Mouse (Mus musculus) heart, postnatal 10 days (tissue): ENCODE measurements around the gene Adamtsl1. TPM values are rescaled to one million over a fixed set of nuclear protein-coding genes. Genes with fewer than 3 reads are reported as not detected.

Source experiments
- DNase-seq, 2 experiments: peaks; one replicate each; pipeline ENCODE4 v3.0.0; 2021
- intact Hi-C: fragments of 180-260 bp; cut with DNase I; formaldehyde crosslinking; loops from one replicate; pipeline ENCODE4 v1.15.1; 2025
- total RNA-seq, 2 experiments: library from RNA; stranded (reverse); gene quantifications; 2 replicates each; pipeline ENCODE4 v1.2.3; 2021

The Adamtsl1 gene
- total RNA-seq, 2 experiments from 2014 or later: 4.9 TPM

DNA sequence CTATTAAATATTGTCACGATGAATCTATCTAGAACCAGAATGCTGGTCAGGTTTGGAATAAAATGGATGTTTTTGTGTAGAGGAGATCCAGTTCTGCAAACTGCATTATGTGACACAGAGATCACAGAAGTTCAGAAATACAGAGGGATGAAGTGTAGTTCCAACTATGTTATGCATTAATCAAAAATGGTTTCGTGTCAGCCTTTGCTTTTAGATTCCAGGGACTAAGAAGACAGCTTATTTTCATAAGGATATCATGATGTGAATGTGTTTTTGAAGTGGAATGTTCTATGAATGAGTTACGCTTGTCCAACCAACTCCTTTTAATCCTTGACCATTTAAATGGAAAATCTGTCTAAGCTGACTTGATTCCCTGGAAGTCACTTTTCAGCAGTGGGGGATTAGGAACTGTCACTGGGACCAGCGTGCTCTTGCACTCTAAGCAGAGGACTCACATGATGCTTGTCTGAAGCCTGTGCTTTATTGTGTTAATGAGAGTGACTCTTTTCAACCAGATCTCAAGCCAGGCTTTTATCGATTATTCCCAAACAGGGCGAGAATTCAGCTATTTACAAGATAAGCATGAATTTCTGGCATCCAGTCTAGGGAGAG is 269.9 kb downstream of the Adamtsl1 start:
- intact Hi-C loops: no loop called here
- DNase-seq: no peak

DNA sequence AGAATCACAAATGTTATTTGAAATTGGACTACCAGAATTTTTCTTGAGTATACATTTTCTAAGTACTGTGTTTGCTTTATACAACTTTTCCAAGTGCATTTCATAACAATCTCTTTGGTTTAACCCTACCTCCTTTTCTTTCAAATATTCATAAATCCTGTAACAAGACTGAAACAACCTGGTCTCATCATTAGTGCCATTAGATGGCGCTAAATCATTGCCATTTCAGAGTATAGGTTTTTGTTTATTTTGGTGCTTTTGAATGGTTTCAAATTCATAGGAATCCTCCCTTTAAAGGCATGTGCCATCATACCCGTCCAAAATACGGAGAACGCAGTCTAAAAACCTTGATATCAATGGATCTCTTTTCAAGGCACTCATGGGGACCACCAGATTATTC is 270.5 kb downstream of the Adamtsl1 start:
- intact Hi-C loops: no loop called here

GRCm38 (mm10) chr4:85790226-85790625 is 276.3 kb downstream of the Adamtsl1 start:
- peak in 1 of 2 experiments; percentile 15 for DNase-seq
- intact Hi-C loops: no loop called here

More for the DNA sequence above, 270.5 kb downstream of the Adamtsl1 start:
- no peak for DNase-seq

DNA sequence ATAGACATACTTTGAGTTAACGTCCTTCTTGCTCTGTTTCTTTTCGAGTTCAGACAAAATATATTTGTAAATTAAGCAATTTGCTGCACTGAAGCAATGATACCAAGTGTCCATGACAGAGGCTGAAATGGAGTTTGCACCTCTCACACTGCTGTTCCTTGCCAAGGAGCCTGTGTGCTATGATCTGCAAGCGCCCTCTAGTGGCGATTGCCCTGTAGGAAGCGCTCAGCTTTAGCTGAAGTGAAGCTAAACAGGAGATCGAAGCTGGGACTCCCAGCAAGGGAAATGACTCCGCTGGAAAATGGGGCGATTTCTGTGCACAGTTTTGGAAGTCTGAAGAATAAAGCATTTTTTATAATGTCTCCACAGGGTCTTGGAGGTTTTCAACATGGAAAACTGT is 287.8 kb downstream of the Adamtsl1 start:
- intact Hi-C loops: loop anchor here (1.0 to 2.0 kb wide), 2 partner anchors 400 to 639 kb away; no protein-coding TSS in a partner anchor
- peak; percentile 76 to 83 for DNase-seq

DNA sequence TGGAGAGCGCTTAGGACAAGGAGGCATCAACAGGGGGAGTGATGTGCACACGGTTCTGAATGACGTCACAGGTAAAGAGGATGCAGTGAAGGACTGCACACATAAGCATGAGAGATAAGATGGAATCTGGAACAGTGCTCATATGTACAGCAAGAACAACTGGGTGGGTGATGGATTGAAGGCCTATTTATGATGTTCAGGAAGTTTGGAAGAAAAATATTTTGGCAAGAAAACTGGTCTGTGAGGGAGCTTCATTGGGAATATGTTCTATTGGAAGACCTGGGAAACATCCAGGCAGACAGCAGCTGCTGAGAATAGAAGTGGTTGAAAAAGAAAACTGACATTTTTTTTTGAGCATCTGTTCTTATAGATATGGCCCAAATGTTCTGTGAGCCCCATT is 300.4 kb downstream of the Adamtsl1 start:
- intact Hi-C loops: no loop called here
- no peak for DNase-seq

GRCm38 (mm10) chr4:85818504-85818903 is 304.5 kb downstream of the Adamtsl1 start:
- intact Hi-C loops: loop anchor here (5.0 kb wide), 1 partner anchor 416 kb away; no protein-coding TSS in a partner anchor

DNA sequence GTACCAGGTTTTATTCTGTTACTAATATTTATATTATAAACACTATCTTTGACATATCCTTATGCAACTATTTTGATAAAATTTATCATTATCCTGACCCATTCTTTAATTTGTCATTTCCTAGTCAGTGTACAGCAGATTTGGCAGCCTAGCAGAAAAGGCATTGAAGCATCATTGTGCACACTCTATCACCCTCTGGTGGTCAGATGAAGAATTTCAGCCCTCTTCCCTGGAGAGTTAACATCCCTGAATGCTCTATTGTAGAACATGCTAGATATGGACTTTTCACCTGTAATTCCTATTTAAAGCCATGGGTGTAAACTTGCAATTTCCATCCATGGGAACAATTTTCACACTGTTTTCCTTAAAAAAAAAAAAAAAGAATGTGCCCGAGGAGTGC is 305.2 kb downstream of the Adamtsl1 start:
- peak; percentile 50 to 67 for DNase-seq
- intact Hi-C loops: loop anchor here (5.0 kb wide), 1 partner anchor 417 kb away; no protein-coding TSS in a partner anchor

More at GRCm38 (mm10) chr4:85818504-85818903, 304.5 kb downstream of the Adamtsl1 start:
- DNase-seq: no peak

DNA sequence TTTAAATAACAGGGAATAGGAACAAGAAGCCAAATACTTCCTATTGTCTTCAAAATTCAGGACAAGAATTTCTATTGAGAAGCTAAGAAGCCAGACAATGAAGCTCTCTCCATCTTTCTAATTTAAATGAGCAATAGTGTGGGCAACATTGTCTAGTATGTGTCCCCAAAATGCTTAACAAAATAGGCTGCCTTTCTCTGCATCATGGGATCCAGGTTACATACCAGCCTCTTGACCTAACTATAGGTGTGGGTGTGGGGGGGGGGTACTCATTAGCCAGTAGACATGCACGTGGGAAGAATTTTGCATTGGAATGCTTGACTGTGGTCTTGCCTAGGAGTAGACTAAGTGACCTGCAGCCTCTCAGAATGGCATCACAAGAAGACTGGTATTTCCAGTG is 305.9 kb downstream of the Adamtsl1 start:
- intact Hi-C loops: loop anchor here (5.0 kb wide), 1 partner anchor 418 kb away; no protein-coding TSS in a partner anchor
- no peak for DNase-seq

DNA sequence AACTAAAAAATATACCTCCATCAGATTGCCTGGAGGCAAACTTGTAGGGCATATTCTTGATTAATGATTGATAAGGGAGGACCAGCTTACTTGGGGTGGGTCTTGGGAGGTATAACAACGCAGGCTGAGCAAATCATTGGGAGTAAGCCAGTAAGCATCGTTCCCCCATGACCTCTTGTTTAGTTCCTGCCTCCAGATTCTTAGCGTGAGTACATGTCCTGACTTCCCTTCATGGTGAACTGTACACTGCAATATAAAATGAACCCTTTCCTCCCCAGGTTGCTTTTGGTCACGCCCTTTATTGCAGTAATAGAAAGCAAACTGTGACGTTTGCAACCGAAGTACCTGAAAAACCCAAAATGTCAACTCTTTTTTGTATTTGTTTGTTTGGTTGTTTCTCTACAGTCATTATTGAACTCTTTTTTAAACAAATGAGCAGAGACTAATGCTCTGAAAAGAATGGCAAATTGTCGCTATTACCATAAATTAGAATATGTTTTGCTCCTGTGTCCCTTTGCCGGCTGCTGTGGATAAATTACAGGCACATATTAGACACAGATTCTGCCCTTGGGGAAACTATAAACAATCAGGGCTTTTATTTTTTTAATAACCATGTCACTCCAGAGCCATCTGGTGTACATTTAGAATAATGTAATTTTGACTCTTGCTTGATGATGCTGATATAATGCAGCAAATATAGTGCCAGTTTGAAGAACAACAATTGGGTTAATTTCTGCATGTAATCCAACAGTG is 310.2 kb downstream of the Adamtsl1 start:
- intact Hi-C loops: no loop called here
- DNase-seq: no peak

DNA sequence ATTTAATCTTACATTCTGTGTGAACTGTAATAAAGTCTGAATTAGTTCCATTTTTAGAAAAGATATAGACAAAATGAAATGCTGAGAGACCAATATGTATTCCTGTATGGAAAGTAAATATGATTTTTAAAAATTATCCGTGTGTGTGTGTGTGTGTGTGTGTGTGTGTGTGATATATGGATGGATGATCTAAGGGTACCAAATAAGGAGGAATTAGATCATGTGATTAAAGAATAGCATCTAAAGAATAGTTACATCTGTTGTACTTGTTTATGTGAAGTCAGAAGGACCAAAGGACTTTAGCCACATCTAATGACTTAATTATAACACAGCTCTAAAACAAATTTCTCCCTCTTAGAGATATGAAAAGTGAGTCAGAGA is 310.7 kb downstream of the Adamtsl1 start:
- intact Hi-C loops: no loop called here

GRCm38 (mm10) chr4:85837058-85837457 is 323.1 kb downstream of the Adamtsl1 start:
- intact Hi-C loops: loop anchor here (10.0 kb wide), 2 partner anchors 648 to 858 kb away; no protein-coding TSS in a partner anchor
- no peak for DNase-seq

More for the DNA sequence above, 310.7 kb downstream of the Adamtsl1 start:
- DNase-seq: no peak

DNA sequence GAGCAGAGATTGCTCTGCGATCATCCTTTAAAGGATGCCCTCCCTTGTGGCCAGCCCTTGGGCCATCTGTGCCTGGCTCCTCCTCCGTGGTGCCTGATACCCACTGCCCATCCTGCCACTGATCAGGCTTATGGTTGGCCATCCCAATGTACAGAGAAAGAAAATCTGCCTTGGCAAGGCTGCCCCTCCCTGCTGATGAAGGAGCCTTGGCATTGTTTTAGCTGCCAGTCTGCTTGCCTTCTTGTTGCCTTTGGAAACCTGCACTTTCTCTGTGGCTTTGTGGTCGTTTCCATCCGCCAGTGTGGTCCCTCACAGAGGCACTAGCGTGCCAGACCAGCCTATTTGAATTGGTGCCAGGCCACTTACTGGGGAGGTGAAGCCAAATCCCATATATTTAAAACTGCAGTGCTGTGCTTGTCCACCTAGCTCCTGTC is 323.6 kb downstream of the Adamtsl1 start:
- DNase-seq: no peak

DNA sequence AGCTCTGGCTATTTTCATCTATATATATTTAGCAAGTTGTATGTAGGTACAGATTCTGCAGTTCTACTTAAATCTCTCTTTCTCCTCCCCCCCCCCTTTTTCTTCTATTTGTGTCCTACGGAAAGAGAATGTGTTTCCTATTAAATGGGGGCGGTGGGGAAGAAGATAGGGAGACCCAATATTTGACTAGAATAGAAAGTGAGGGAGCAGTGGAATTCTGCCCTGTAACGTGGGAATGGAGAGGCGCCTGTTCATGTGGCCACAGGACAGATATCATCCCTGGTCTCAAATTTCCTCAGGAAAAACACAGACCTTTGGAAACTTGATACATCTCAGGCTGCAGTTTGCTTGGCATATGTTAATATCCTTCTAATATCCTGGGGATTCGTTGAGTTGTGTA is 324.1 kb downstream of the Adamtsl1 start:
- no peak for DNase-seq
- intact Hi-C loops: loop anchor here (10.0 kb wide), 2 partner anchors 647 to 857 kb away; no protein-coding TSS in a partner anchor

More for the DNA sequence above, 323.6 kb downstream of the Adamtsl1 start:
- intact Hi-C loops: loop anchor here (10.0 kb wide), 2 partner anchors 647 to 857 kb away; no protein-coding TSS in a partner anchor

GRCm38 (mm10) chr4:85842113-85842512 is 328.1 kb downstream of the Adamtsl1 start:
- peak; percentile 14 to 17 for DNase-seq
- intact Hi-C loops: no loop called here

- no peak for DNase-seq
- intact Hi-C loops: no loop called here
These were observed 330.4 kb downstream of the Adamtsl1 start for GRCm38 (mm10) chr4:85844381-85844780.

DNA sequence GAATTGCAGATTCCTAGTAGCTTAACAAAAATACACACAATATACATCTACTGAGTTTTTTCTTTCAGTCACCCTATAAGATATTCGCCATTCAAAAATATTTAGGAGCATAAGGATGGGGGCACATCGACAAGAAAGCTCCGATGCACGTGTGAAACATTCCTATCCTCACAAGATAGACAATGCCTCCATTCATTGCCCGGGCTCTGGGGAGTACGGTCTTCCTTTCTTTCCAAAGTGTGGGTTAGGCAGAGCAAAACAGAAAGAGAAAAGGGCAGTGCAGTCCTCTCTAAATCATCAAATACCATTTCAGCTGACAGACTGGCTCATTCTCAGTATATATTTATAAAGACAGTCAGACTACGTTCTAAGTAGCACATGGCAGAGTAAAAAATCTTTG is 332.0 kb downstream of the Adamtsl1 start:
- no peak for DNase-seq
- intact Hi-C loops: no loop called here

DNA sequence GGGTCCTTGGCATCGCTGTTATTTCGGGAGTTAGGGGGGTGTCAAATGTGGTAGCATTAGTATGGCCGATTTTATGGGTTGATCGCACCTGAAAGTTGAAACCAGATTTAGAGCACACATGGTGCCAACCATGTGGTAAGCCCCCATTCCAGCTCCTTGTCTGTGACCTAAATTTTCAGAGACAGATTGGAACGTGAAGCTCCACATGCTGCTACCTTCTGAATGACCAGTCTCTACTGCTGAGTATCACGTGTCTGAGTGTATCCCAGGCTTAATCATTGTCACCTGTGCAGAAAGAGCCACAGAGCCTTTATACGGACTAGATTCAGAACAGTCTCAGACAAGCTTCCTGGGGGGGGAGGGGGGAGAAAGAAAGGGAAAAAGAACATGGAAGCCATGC is 339.4 kb downstream of the Adamtsl1 start:
- DNase-seq: no peak
- intact Hi-C loops: no loop called here

DNA sequence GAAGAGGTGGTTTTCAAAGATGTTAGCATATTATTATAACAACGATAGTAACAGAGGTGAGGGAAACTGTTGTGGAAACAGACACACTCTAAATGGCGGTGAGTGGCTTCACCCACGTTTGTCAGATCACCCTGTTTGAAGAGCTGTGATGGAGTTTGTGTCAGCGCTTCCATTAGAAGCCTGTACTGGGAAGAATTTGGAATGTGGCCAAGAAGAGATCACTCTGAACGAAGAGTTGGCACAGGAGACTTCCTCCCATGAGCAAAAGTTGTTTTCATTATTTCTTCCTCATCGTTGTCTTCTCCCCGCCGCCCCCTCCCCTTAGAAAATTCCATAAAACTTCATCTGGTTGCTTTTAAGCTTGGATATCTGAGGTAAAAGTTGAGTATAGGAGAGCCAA is 340.5 kb downstream of the Adamtsl1 start:
- intact Hi-C loops: no loop called here
- DNase-seq: peak; percentile 4 to 6

DNA sequence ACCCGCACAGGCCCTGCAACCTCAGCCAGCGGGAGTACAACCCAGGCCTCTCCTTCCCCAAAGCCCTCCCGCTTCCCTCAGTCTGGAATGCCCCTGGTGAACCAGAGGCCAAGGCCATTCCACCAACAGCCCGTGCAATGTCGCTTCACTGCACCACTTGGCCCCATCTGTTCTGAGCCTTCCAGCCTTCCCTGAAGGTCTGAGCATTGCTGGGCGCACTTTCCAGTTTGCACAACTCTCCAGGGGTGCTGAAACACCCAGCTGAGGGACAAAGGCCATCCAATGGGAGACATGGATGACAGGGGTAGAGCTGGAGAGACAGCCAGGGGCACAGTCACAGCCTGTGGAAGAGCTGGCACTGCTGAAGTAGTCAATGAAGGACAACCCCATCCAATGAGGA is 365.4 kb downstream of the Adamtsl1 start:
- intact Hi-C loops: no loop called here
- no peak for DNase-seq

GRCm38 (mm10) chr4:85881318-85881717 is 367.3 kb downstream of the Adamtsl1 start:
- no peak for DNase-seq
- intact Hi-C loops: no loop called here

DNA sequence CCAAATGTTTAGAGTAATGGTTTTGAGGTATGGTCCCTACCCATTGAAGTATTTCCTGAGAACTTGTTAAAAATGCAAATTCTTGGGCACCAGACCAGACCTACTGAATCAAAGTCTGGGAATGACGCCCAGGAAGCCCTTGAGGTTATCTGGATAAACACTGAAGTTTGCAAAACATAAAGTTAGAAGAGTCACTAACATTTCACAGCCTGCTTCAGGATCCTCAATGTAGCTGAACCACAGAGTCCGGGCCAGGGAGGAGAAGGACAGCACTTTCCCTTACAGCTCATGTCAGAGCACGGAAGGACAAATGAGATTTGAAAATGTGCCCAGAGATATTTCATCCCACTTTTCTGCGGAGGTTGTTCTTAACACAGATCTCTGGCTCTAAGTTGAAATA is 370.1 kb downstream of the Adamtsl1 start:
- intact Hi-C loops: no loop called here
- DNase-seq: no peak
